Mouse (Mus musculus) A20 (cell line): ENCODE measurements around the gene Hpcal4.

Experiments
- DNase-seq: peaks from one replicate; pipeline ENCODE4 v3.0.0-alpha.2; 2011; ENCODE audit warnings: low read depth, low spot score

Hpcal4 gene

GRCm38 (mm10) chr4:123201186-123202093, 18.4 kb downstream of the Hpcal4 start, which contains the start of gene Nt5c1a:
TSS of gene Nt5c1a (plus strand) at chr4:123201504.
- no peak for DNase-seq

DNA sequence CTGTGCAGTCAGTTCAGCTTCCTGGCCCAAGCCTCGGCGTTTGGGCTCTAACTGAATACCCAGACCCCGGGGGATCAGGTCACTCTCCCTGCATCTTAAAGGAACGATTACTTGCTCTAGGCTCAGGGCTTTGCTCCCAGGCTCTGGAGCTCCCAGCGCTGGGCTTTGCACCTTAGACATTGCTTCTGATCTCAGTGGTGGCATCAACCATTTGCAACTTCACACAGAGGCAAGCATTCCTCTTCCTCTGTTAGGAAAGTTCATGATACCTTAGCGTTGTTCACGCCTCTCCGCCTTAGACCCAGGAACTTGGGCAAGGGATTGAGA, 19.0 kb downstream of the Hpcal4 start:
- DNase-seq, result no peak

GRCm38 (mm10) chr4:123207337-123207736, 24.3 kb downstream of the Hpcal4 start:
- no peak for DNase-seq

- DNase-seq, result no peak
Observed at GRCm38 (mm10) chr4:123210996-123211395, 28.0 kb downstream of the Hpcal4 start.

GRCm38 (mm10) chr4:123211453-123211852, 28.4 kb downstream of the Hpcal4 start:
- DNase-seq, result no peak

DNA sequence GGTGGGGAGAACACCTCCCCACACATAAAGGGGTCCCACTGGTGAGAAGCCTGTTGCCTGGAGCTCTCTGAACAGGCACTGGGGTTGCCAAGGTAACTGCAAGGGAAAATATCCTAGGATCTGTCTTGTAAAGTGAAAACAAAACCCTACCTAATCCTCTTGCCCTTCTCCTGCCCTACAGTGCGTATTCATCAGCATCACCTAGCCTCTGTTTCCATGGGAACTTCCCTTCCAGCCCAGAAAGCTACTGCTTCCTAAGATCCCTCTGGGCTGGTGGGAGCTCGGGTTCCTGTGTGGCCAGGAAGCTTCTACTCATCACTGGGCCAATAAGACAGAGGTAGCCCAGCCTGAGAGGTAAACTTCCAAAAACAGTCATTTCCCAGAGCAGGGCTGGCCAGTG, 29.3 kb downstream of the Hpcal4 start:
- DNase-seq, result no peak

DNA sequence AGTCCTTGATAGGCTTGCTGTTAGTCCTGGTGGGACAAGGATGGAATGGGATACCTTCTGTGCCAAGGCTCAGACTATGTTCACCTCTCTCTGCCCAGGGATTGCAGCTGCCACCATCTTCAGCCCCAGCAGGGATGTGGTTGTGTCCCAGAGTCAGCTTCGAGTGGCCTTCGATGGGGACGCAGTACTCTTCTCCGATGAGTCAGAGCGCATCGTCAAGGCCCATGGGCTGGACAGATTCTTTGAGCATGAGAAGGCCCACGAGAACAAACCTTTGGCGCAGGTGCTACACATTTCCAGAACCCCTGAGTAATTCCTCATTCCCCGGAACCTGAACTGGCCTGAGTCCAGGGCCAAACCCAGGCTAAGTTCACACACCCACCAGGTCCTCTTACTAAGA, 30.9 kb downstream of the Hpcal4 start:
- DNase-seq, result no peak

DNA sequence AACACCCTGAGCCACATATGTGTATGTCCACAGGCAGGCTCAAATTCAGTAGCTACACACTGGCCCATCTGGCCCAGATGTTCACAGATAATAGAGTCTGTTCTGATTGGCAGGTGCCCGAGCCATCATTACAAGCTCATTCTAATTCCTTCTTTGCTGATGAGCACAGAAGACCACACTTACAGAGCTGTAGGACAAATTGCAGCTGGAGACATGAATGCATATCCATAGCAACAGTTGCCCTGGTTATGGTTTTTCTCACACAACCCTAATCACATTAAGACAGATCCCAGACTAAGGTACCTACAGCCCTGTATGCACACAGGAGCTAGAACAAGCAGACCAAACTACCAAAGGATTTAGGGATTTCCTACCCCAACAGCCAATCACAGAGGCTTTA, 32.3 kb downstream of the Hpcal4 start:
- no peak for DNase-seq

- peak; percentile 58 for DNase-seq
Observed at GRCm38 (mm10) chr4:123216782-123217181, 33.8 kb downstream of the Hpcal4 start.

- DNase-seq, result peak; percentile 60
Observed at GRCm38 (mm10) chr4:123219720-123220357, 36.8 kb downstream of the Hpcal4 start.

- no peak for DNase-seq
Observed at GRCm38 (mm10) chr4:123220637-123221036, 37.6 kb downstream of the Hpcal4 start.

GRCm38 (mm10) chr4:123223309-123223708, 40.3 kb downstream of the Hpcal4 start:
- DNase-seq, result peak; percentile 54

- no peak for DNase-seq
Observed at GRCm38 (mm10) chr4:123225718-123226403, 42.8 kb downstream of the Hpcal4 start.

DNA sequence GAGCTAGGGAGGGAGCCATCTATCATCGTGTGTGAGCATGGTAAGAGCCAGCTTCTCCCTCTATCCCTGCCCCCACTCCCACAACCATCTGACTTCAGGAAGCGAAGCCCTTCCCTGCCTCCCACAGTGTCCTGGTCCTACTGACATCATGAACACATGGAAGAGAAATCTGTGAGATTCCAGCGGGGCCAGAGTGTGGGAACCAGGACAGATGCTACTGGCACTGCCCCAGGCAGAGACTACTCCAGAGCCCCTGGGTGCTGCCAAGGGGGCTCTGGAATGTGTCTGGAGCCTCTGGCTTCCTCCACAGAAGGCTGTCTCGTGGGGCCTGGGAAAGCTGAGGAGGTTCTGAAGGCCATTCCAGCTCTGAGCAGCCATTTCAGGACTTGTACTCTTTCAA, 44.7 kb downstream of the Hpcal4 start:
- DNase-seq, result no peak

GRCm38 (mm10) chr4:123228270-123228669, 45.2 kb downstream of the Hpcal4 start:
- DNase-seq, result no peak

- DNase-seq, result no peak
Observed at GRCm38 (mm10) chr4:123229166-123229565, 46.1 kb downstream of the Hpcal4 start.

- DNase-seq, result no peak
Observed at GRCm38 (mm10) chr4:123232841-123233240, 49.8 kb downstream of the Hpcal4 start.

- DNase-seq, result peak; percentile 56
Observed at GRCm38 (mm10) chr4:123233492-123234084, 50.6 kb downstream of the Hpcal4 start, which contains the start of gene Heyl. TSS of gene Heyl (plus strand) at chr4:123233556.

DNA sequence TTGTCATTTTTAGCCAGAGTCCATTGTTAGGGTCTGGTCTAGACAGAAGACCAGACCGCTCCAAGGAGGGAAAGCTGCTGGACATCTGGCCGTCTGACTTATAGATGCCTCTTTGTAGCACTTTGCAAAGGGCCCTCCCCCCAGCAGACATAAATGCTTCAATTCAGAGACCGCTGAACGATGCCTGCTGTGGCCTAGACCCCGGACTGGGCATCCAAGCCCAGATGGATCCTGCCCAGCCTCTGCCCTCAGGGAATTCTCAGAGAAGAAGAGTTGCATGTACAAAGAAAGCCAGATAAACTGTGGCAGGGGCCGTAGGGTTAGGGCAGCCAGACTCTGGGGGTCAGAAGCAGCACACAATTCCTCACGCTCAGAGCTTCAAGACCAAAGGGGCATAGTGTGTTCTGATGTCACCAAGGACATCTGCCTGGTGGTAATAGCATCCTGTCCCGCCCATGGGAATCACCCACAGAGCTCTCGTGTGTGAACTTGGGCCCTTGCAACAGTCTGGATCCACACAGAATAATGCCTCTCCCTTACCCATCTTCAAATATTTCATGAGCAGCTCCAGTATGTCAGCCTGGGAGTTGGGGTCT, 52.9 kb downstream of the Hpcal4 start:
- no peak for DNase-seq

- DNase-seq, result no peak
Observed at GRCm38 (mm10) chr4:123236431-123237031, 53.5 kb downstream of the Hpcal4 start.
